Mouse (Mus musculus): ENCODE data around the gene Vapb.
"Not testable (repeated sequence)": the region's sequence is repeated elsewhere in the genome, so short reads cannot be mapped to it uniquely, and the experiment has no call there.

The Vapb gene

GRCm38 (mm10) chr2:173737222-173737989 lies at the start of gene Vapb:
Gene Vapb (plus strand): TSS chr2:173737511.
- DNase-seq: peak; percentile 99

GRCm38 (mm10) chr2:173689835-173690234 lies 47.5 kb upstream of the Vapb start:
- peak; percentile 28 for DNase-seq

- DNase-seq: no peak
These were observed 45.6 kb upstream of the Vapb start for GRCm38 (mm10) chr2:173691748-173692147.

- DNase-seq: no peak
These were observed 44.6 kb upstream of the Vapb start for GRCm38 (mm10) chr2:173692693-173693092.

- DNase-seq: no peak
These were observed 38.5 kb upstream of the Vapb start for GRCm38 (mm10) chr2:173698850-173699249.

GRCm38 (mm10) chr2:173702096-173702866 lies 35.0 kb upstream of the Vapb start:
- DNase-seq: no peak

GRCm38 (mm10) chr2:173702867-173703237 lies 34.5 kb upstream of the Vapb start:
- DNase-seq: no peak

GRCm38 (mm10) chr2:173705827-173706551 lies 31.3 kb upstream of the Vapb start:
- DNase-seq: no peak

- DNase-seq: not testable (repeated sequence)
These were observed 29.7 kb upstream of the Vapb start for GRCm38 (mm10) chr2:173707626-173708025.

- no peak for DNase-seq
These were observed 27.1 kb upstream of the Vapb start for GRCm38 (mm10) chr2:173710193-173710592.

- DNase-seq: no peak
These were observed 24.7 kb upstream of the Vapb start for GRCm38 (mm10) chr2:173712656-173713055.

GRCm38 (mm10) chr2:173713241-173713640 lies 24.1 kb upstream of the Vapb start:
- no peak for DNase-seq

GRCm38 (mm10) chr2:173714620-173715218 lies 22.6 kb upstream of the Vapb start:
- DNase-seq: no peak

GRCm38 (mm10) chr2:173716966-173717365 lies 20.3 kb upstream of the Vapb start:
- DNase-seq: no peak

- DNase-seq: not testable (repeated sequence)
These were observed 18.2 kb upstream of the Vapb start, which contains the start of gene 1700010B08Rik for GRCm38 (mm10) chr2:173719115-173719514. Gene 1700010B08Rik (plus strand): TSS chr2:173719415.

- peak; percentile 4 for DNase-seq
These were observed 15.0 kb upstream of the Vapb start for GRCm38 (mm10) chr2:173722251-173722857.

GRCm38 (mm10) chr2:173724382-173724781 lies 12.9 kb upstream of the Vapb start:
- no peak for DNase-seq

GRCm38 (mm10) chr2:173724940-173725807 lies 12.1 kb upstream of the Vapb start:
- DNase-seq: no peak

GRCm38 (mm10) chr2:173725819-173726218 lies 11.5 kb upstream of the Vapb start:
- DNase-seq: no peak

GRCm38 (mm10) chr2:173730444-173730966 lies 6.8 kb upstream of the Vapb start:
- DNase-seq: no peak

- no peak for DNase-seq
These were observed 2.9 kb upstream of the Vapb start for GRCm38 (mm10) chr2:173734426-173734825.
